Mouse (Mus musculus): ENCODE results near the gene Jund. TPM values are rescaled to one million over a fixed set of nuclear protein-coding genes. Genes with fewer than 3 reads are reported as not detected.

Jund gene
- total RNA-seq (2021), result 100 to 1,000 TPM; 129 to 138 TPM
- long read RNA-seq, experiment 1, transcript Jund-201 (1 exons, 1,668 nt), result major isoform, 409 of 409 reads
- long read RNA-seq, experiment 1, partial matches to known transcripts, result 0 of 409 reads
- long read RNA-seq, experiment 1, other reads (novel, unspliced or antisense), result 0 of 409 reads
- long read RNA-seq, experiment 2, transcript Jund-201 (1 exons, 1,668 nt), result major isoform, 198 of 198 reads
- long read RNA-seq, experiment 2, partial matches to known transcripts, result 0 of 198 reads
- long read RNA-seq, experiment 2, other reads (novel, unspliced or antisense), result 0 of 198 reads

DNA sequence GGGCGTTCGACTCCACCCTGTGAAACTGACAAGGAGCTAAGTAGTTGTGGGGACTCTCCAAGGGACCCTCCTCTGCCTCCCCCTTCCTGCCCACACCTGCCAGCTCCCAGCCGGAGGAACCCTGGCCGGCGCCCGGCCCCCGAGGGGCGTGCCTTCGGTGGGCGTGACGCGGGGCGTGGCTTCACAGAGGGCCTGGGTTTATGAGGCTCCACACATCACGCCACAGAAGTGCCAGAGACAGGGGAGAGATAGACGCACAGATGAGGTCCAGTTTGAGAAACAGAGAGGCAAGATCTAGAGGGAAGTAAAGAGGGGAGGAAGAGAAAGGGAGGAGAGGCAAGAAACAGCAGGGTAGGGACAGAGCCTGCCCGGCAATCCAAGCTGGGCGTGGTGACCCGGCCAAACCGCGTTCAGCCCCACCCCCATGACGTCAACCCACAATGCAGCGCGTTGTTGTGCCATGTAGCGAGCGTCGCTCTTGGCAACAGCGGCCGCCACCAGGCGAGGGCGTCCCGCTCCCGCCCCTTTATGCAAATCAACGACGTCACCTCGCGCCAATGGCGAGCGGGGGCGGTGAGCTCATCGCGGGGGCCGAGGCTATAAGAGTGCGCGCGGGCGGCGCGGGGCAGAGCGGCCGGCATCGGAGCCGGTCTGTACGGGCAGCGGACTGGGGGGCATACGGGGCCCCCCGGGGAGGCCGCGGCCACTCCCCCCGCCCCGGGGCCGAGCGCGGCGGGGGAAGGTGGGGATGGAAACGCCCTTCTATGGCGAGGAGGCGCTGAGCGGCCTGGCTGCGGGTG is at the start of gene Jund:
Gene Jund (plus strand): TSS at position 640 of the 800 bp plus-strand sequence.
- peak; percentile 99 for DNase-seq

DNA sequence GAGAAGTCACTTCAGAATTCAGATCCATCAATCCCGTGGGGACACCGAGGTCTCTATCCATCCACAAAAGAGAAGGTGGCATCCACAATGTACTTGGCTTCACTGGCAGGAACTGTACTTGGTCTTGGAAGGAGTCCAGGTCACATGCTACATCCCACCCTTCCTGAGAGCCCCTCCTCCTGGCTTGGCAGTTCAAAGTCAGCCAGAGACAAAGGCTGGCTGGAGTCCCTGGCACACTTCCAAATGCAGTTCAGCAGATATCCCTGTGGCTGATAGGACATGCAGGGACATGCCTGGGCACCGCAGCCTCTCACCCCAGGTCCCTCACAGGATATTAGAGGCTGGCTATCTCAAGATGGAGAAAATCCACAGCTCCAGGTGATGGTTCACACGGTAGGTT is 49.4 kb upstream of the Jund start:
- peak; percentile 92 to 95 for DNase-seq

DNA sequence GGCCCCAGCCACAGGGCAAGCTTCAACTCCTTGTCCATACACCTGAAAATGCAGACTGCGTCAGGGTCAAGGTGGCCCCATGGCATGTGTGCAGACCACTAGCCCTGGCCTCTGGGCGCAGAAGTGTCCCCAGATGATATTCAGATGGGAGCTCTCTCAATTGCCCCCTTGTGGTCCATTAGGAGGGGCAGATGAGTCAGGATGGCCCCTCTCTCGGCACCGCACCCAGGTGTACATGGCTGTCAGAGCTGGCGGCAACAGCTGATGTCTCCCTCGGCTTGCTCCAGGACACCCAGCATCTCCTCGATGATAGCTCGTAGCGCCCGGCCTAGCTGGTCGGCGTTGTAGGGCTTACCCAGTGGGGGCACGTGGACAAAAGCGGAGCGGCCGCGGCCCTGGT is 48.4 kb upstream of the Jund start:
- DNase-seq, result no peak

DNA sequence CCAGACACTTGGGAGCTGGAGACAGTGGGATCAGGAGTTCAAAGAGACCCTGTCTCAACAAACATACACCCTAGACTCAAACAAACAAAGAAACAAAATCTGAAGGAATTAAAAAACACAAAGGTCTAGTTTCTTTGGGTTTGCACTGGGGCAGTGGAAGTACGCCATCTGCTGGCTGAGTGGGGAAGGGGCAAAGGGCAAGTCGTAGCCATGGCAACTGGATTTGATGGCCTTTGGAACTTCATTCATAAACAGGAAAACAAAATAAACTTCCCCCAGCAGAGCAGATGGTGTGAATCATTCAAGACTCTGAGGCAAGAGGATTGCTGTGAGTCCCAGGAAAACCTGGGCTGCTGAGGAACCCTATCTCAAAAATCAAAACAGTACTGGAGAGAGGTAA is 45.5 kb upstream of the Jund start:
- DNase-seq, result peak; percentile 62 to 74

DNA sequence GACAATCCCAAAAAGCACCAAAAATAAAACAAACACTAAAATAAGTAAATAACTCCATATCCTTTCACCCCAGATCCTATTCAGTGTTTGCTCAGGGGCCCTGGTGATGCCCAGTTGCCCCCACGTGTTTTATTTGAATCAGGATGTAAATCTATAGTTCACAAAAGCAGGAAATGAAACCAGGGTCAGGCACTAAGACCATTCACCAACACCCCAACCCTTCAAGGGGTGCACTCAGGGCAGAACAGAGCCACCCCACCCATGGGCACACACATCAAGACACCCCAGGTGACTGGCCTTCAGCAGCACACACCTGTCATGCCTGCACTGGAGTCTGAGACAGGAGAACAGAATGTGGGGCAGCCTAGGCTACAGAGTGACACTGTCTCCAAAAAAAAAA is 44.6 kb upstream of the Jund start:
- no peak for DNase-seq

DNA sequence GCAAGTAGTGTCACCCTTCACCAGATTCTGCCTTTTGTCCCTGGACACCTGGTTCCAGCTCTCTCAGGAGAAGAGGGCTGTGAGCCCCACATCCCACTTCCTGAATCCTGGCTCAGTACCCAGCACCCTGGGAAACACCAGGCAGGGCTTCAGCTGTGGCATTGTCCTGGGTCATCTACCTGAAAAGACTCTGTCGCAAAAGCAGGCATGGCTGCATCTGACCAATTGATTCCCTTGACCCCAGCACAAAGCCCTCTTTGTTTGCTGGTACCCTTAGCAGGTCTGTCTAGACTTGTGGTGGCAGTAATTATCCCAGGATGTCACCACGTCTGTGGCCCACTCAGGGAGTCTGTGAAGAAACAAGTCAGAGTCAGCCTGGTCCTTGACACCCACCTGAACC is 43.3 kb upstream of the Jund start:
- no peak for DNase-seq

DNA sequence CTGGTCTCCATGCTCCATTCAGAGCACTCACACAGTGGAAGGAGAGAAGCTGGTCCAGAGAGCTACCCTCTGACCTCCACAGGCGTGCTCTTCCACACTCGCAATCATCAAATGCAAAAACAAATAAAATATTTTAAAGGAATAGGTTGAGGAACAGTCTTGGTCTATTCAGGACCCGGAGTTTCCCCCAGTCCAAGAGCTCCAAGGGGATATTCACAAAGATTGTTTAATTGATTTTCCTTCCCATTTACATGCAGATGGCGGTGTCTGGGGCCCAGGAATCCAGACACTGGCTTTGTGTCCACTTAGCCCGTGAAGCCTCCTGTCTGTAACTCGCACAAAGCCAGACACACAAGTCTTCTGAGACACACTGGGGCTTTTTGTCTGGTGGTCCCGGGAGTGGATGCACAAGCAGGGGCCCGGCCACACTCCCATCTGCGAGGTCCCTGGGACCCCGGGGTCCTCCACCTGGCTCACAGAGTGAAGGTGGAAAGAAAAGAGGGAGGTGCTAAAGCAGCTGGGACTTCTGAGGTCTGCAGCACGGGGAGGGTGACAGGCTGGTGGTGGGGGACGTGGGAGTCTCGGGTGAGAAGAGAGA is 42.5 kb upstream of the Jund start:
- no peak for DNase-seq

DNA sequence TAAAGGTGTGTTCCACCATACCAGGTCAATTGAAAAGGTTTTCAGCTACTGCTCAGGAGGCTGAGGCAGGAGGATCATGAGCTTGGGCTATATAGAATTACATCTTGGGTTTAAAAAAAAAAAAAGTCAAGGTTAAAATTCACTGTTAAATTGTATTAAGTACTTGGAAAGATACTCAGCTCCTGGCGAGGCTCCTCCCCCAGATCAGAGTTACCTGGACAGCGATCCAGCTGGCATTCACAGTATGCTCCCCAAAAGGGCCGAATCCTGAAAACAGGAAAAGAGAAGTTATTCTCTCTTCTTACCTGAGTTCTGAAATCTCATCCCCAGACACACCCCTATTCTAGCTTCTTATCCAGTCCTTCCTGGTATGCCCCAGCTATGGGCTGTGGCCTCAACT is 41.5 kb upstream of the Jund start:
- DNase-seq, result no peak

DNA sequence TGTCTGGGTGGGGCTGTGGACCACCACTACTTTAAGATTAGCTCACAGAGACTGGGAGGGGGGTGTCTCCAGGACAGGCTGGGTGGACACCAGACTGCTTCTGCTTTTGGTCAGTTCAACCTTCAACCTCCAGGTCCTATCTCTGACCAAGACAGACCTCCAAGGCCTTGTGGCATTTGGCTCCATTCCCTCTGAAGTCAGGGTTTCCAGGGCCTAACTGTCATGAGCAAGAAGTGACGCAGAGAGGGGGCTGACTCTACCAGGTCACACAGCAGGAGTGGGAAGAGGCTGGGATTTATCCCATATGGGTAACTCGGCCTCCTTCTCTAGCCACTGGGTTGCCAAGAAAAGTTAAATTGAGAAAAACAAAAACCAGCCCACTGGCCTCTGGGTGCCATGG is 41.0 kb upstream of the Jund start:
- no peak for DNase-seq

DNA sequence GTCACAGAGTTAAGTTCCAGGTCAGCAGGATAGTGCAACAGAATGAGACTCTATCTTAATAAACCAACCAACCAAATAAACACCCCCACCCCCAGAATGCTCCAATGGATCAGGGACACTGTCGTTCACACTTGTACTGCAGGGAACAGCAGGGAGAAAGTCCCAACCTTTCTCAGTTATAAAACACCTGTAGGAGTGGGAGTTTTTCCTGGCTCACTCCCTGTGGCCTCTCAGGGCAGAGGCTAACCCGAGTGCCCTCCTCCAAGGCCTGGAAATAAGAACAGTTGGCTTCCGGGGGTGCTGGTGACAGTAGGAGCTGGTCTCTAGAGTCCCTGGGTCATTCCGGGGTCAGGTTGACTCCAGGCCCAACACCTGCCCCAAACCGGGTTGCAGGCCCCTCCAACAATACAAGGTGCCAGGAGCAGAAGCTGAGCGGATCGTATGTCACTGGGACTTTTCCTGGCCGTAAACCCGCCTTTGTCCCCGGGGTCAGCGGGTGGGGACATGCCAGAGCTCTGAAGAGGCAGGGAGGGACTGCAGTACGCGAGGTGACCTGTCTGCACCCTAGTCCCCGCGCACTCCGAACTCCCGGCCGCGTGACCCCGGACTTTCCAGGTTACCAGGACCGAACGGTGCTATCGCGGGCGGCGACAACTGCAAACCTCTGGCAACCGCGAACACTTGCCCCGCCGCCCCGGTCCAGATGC is 39.7 kb upstream of the Jund start:
- no peak for DNase-seq

DNA sequence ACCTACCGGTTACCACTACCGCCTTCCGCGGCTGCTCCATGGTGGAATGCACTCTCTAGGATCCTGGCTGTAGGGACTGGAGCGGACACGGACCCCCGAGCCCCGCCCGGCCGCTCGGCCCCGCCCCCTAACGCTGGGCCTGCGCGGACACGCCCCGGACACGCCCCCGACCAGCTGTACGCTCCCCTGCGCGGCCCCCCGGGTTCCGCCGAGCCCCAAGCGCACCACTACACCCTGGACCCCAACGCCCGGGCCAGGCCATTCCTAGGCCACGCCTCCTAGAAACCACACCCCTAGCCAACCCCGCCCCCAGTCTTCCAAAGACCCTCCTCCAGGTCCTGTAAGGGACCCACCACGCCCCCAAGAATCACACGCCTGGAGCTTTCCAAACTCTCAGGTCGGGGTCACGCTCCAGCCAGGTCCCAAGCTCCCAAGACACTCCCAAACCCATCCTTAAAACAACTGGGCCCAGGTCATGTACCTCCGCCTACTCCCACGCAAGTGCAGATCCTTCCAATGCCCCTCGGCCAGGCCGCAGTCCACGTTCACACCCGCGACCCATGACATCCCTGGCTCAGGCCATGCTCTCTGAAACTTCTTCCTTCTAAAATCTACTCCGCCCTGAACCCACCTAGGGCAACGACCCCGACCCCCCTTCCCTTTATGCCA is 39.0 kb upstream of the Jund start:
- peak; percentile 93 to 94 for DNase-seq

DNA sequence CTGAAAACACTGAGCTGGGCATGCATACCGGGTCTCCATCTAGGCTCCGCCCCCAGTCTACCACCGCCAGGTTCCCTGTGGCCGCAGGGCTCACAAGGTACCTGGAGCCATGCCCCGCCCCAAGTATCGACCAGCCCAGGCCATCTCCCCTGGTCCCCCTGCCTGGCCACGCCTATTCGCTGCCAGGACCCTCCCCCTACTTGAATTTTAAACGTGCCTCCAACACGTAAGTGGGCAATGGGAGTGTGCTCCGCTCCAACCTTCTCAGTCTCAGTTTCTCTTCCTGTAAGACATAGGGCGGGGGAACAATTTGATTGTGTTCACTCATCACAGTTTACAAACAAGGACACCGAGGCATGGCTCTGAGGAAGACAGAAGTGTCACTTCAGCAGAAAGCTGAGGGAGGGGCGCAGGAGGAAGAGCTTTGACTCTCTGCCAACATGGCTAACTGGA is 38.5 kb upstream of the Jund start, which contains the start of gene Pgpep1:
Gene Pgpep1 (minus strand): TSS at position 116 of the 453 bp plus-strand sequence.
- no peak for DNase-seq

DNA sequence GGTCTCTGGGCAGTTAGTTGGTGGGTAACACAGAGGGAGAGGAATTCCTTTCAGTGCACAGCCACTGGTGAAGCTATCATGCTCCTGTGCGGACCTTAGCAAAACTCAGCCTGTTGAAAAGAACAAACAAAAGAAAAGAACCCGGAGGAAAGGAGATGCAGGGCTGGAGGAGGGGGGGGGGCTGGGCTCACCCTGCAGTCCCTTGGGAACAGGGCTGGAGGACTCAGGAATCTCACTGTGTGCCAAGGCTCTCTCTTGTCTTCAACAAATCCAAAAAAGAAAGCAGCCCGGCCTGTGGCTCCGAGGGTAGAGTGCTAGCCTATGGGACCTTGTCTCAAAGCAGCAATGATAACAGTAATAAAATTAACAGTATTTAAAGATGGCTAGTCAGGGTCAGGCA is 35.1 kb upstream of the Jund start:
- no peak for DNase-seq

DNA sequence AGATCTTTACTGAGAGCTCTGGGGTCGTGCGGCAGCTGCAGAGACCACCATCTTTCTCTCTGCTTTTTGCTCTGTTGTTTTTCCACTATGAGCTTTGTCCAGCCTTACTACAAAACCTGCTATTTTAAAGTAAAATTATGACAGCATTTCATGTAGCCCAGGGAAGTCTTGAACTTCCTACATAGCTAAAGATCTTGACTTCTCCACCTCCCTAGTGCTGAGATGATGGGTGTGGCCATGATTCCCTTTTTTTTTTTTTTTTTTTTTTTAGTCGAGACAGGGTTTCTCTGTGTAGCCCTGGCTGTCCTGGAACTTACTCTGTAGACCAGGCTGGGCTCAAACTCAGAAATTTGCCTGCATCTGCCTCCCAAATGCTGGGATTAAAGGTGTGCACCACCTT is 34.1 kb upstream of the Jund start:
- no peak for DNase-seq

DNA sequence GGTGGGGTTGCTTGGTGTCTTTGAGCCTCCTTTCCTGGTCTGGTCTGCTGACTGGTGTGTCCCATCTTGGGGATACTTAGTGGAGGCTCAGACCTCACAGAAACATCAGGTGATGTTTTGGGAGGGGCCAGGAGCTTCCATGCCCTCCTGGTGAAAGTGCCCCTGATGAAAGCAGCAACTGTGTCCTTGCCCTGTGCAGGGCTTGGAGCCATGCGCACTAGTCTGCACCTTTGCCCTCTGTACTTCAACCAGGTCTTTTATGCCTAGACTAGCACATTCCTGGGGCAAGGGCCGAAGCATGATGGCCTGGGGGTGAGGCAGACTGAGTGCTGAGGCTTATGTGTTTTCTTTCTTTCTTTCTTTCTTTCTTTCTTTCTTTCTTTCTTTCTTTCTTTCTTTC is 33.1 kb upstream of the Jund start:
- DNase-seq, result no peak

DNA sequence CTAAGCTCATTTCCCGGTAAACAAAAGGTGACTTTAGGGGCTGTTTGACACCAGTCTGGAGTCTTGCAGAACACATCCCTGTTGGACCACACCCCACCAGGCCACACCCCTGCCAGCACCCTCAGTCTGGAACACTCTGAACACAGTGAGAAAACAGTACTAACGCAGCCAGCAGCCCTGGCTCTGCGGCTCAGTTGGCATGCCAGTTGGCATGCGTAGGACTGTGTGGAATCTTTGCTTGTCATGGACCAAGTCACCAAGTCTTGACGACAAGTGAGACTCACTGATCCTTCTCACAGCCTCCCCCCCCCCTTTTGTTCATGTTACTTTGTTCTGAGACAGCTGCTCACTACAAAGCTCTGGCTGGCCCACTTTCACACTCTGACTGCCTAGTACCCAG is 31.7 kb upstream of the Jund start:
- peak; percentile 78 to 86 for DNase-seq

DNA sequence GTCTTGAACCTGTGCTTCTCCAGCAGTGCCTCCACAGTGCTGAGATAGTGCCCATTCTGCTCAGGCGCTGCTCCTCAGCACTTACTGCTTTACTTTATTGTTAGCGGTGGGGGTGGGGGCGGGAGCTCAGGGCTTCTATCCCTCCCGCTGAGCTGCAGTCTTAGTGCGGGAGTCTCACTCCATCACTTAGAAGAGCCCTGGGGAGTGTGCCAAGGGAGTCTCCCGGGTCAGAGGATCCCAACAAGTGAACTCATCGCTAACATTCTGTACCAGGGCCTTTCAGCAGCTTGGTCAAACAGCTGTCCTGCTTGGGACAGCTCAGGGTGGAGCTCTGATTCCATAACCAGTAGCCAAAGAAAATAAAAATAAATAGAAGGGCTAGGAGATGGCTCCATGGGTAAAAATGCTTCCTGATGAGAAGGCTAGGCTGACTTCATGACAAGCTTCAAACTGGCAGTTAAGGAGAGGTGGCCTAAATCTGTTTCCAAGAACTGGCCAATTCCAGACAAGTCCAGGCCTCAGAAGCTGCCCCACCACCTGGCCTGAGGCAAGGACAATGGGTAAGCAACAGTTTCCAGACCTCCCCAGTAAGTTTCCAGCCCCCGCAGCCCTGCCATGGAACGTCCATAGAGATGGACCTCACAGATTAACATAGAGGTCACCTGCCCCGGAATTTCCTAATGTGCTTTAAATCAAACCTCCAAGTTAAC is 27.0 kb upstream of the Jund start:
- peak; percentile 72 to 81 for DNase-seq

DNA sequence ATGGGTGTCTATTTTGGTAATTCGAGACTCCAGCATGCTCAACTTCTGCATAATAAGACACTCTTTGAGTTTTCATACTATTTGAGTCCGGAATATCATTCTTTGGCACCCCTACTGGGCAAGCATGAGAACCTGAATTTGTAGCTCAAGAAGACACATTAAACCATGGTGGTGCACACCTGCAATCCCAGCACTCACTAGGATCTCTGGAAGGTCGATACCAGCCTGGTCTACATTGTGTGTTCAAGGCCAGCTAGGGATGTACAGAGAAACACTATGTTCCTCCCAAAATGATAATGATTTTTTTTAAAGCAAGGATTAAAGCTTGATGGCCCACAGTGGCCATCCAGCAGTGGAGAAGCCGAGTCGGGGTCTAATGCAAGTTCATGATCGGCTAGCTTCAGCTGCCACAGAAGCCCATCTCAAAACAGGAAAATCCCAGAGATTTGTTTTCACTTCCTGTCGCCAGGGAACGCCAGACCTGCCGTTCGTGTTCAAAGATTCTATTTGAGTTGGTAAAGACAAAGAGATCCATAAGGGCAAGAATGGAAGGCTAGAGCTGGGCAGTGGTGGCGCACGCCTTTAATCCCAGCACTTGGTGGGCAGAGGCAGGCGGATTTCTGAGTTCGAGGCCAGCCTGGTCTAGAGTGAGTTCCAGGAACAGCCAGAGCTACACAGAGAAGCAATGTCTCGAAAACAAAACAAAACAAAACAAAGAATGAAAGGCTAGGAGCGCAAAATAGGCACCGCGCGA is 26.2 kb upstream of the Jund start:
- no peak for DNase-seq

DNA sequence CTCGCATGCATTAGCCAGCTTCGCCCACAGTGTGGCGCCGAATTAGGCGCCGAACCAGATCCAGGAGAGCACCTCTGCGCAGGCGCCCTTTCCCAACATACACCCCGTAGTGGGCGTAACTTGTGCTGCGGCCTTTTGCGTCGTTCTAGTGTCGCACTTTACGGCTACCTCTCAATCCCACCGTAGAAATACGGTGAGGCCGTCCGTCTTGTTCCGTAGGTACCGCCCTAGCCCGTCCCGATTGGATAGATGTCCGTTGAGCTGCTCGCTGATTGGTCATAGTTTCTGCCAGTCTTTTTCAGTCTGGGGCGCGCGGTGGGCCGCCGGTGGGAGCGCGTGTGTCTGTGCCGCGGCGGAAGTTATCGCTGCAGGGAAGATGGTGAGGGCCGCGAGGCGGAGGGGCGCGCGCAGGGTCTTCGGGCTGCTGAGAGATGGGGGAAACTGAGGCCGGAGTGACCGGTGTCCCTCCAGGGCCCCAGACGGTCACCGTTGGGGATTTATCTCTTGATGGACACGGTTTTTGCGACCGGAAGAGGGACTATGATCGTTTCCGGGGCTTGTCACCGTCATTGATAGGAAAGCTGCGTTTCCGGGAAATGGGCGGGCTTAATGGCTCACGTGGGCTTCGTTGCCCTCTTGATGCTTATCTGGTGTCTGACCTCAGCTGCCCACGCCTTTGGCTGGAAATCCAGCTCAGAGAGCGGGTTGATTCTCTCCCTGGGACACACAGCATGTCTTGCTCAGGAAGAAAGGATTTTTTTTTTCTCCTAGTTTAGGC is 25.5 kb upstream of the Jund start, which contains the start of gene Lsm4:
Gene Lsm4 (plus strand): TSS at position 170 of the 778 bp plus-strand sequence.
- peak; percentile 99 to 100 for DNase-seq

DNA sequence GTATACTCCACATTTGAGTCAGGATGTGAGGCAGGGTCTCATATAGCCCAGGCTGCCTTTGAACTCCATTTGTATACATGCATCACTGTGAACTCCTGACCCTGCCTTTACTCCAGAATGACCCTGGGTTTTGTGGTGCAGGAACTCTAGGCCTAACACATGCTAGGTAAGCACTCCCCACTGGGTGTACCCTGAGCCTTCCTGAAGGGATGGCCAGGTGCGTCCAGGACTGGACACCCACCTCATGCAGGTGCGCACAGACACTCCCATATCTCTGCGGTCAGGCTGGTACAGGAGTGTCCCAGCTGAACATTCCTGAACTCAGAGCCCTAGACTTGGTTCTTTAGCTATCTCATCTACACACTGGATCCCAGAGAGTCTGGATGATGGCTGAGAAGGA is 24.6 kb upstream of the Jund start:
- no peak for DNase-seq
